Mouse (Mus musculus): Measurements from ENCODE around the gene Mybpc2.

DNA sequence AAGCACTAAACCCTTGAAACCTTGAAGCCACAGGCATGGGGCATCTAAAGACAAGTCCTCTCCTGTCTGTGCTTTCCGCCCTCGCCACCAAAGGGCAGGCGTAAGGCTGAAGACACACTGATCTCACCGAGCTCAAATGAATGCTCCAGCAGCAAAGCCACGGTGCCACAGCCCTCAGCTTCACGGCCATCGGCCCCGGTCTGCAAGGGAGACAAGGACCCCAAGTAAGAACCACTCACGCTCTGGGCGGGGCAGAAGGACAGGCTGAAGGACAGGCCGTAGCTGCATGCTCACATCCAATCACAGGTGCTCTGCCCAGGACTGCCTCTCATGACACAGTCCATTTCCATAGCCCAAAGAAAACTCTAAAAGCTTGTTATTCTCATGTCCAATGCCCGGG lies 29.8 kb downstream of the Mybpc2 start:
- TF ChIP-seq CTCF (IDR thresholded peaks at IDR 0.05; ENCODE audit: low read depth), result no peak
- TF ChIP-seq EP300 (IDR thresholded peaks at IDR 0.05; ENCODE audit: low read depth), result no peak

Measured in liver, postnatal 0 days (tissue).